Mouse (Mus musculus): ENCODE measurements around the gene Prkag1.

DNA sequence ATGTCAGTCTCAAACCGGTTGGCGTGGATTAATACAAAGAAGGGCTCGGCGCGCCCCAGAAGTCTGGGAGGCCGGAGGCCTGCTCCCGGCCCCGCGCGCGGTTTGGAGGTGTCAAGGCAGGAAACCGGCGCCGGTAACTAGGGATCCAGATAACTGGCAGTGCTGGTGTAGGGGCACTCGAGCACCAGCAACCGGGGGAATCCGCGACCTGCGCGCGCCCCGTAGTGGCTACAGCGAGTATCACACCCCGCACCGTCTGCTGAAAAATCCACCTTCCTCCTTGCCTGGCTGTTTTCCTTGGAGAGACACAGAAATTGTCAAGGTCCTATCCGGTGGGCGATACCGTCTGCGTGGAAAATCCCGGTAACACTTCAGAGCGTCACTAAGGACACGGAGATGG lies 27.3 kb downstream of the Prkag1 start:
- TF ChIP-seq CTCF (IDR thresholded peaks at IDR 0.05; ENCODE audit: low read depth) (peak; percentile 86), EP300 (optimal IDR thresholded peaks at IDR 0.05) (no peak)

All from stomach, postnatal 0 days (tissue).